Mouse (Mus musculus): ENCODE results near the gene Prdm11. TPM values are rescaled to one million over a fixed set of nuclear protein-coding genes. Genes with fewer than 3 reads are reported as not detected.

The Prdm11 gene
- polyA plus RNA-seq, 1 experiment from 2014 or later = 4.6 TPM

DNA sequence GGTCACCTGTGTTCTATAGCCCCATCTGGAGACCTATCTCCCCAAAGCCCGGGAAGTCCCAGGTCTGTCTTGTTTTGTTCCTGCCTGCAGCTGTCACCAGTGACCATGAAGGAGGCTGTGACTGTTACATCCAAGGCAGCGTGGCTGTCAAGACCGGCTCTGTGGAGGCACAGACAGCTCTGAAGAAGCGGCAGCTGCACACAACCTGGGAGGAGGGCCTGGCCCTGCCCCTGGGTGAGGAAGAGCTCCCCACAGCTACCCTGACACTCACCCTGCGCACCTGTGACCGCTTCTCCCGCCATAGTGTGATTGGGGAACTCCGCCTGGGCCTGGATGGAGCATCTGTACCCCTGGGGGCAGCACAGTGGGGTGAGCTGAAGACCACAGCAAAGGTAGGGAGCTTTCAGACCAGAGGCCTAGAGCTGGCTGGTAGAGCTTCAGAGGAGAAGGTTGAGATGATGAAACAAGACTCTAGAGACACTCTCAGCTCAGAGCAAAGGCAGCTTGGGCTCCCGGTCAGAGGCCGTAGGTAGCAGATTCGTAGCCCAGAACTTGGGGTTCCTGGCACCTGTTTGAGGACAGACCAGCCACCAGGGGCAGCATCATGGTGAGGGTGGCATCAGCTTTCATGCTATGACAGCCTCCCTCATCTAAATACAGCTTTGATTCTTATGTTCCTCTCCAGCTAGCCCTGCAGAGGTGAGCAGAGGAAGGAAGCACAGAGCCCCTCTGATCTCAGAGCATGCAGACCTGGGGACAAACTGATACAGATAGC lies 100.0 kb downstream of the Prdm11 start:
- Histone ChIP-seq H3K4me2 (ENCODE audit: low read depth, low read length) (no peak overlapping the region), H3K4me3 (ENCODE audit: low read depth, low read length) (no peak overlapping the region), H3K27ac (replicated peaks; ENCODE audit: low read depth, low read length) (no peak overlapping the region), H3K36me3 (ENCODE audit: control insufficient read depth, insufficient read depth, low read length) (no peaks in the 10 kb centered on the region), H3K9me3 (ENCODE audit: control insufficient read depth, low read length) (no peaks in the 10 kb centered on the region), H3K27me3 (replicated peaks; ENCODE audit: control insufficient read depth, insufficient read depth, low read length) (no peaks in the 10 kb centered on the region), H3K9ac (ENCODE audit: low read depth, low read length) (no peak overlapping the region), H3K4me1 (ENCODE audit: control insufficient read depth, insufficient read depth, low read length) (peaks cover 6% of the 10 kb centered on the region)
- no peak for DNase-seq (ENCODE audit: low spot score)
- 88% methylated on average over 11 of the region's 11 CpGs for WGBS
- ATAC-seq (ENCODE audit: low read depth) = no peak

DNA sequence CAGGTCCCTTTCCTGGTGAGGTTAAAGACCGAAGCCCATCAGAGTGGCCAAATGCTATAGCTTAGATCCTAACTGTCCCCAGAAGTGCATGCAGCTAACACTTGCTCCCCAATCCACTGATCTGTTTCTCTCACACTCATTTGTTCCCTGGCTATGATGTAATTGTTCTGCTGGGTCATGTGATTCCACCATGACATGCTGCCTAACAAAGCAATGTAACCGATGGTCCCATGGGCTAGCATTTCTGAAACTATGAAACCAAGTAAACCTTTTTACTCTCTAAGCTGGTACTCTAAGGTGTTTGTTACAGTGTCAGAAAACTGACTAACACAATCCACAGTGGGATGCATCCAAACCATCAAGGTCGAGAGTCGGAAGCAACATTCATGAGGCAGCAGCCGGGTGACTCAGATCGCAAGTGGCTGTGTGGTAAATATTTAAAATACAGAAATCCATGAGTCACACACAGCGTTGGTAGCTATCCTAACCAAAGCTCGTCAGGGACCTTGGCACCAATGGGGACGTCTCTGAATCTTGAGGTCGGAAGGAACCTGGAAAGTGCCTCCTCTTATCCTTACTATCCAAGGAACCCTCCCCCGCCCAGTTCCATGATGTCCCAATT lies 100.7 kb downstream of the Prdm11 start:
- Histone ChIP-seq H3K9me3 (ENCODE audit: control insufficient read depth, low read length) (no peaks in the 10 kb centered on the region), H3K27ac (replicated peaks; ENCODE audit: low read depth, low read length) (no peak overlapping the region), H3K4me1 (ENCODE audit: control insufficient read depth, insufficient read depth, low read length) (peaks cover 6% of the 10 kb centered on the region), H3K4me3 (ENCODE audit: low read depth, low read length) (no peak overlapping the region), H3K4me2 (ENCODE audit: low read depth, low read length) (no peak overlapping the region), H3K27me3 (replicated peaks; ENCODE audit: control insufficient read depth, insufficient read depth, low read length) (no peaks in the 10 kb centered on the region), H3K36me3 (ENCODE audit: control insufficient read depth, insufficient read depth, low read length) (no peaks in the 10 kb centered on the region), H3K9ac (ENCODE audit: low read depth, low read length) (no peak overlapping the region)
- ATAC-seq (ENCODE audit: low read depth) = no peak
- WGBS = 90% methylated on average over 11 of the region's 11 CpGs
- no peak for DNase-seq (ENCODE audit: low spot score)

DNA sequence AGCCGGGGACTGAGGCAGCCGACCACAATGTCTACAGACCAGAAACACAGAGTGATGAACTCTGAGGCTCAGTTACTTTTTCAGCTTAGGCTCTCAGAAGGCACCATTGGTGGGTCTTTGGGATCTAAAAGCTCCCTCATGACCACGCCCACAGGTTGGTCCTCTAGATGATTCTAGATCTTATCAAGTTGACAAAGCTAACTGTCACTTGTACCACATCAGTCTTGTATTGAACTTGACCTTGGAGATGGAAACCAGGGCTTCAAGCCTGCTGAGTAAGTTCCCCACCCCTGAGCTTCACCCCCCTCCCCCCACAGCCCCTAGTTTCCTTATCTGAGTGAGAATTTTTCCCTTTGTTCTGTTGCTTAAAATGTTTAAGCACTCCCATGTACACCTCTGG lies 101.6 kb downstream of the Prdm11 start:
- no peaks in the 10 kb centered on the region for H3K9me3 ChIP-seq (ENCODE audit: control insufficient read depth, low read length)
- no peak for ATAC-seq (ENCODE audit: low read depth)

GRCm38 (mm10) chr2:92943406-92943805 lies 102.6 kb downstream of the Prdm11 start:
- peaks cover 6% of the 10 kb centered on the region for H3K4me1 ChIP-seq (ENCODE audit: control insufficient read depth, insufficient read depth, low read length)
- no peaks in the 10 kb centered on the region for H3K27me3 ChIP-seq (replicated peaks; ENCODE audit: control insufficient read depth, insufficient read depth, low read length)
- no peak for DNase-seq (ENCODE audit: low spot score)
- 80% methylated on average over 3 of the region's 3 CpGs for WGBS
- no peak overlapping the region for H3K9ac ChIP-seq (ENCODE audit: low read depth, low read length)
- H3K36me3 ChIP-seq (ENCODE audit: control insufficient read depth, insufficient read depth, low read length) = no peaks in the 10 kb centered on the region
- H3K4me3 ChIP-seq (ENCODE audit: low read depth, low read length) = no peak overlapping the region
- H3K4me2 ChIP-seq (ENCODE audit: low read depth, low read length) = no peak overlapping the region
- no peaks in the 10 kb centered on the region for H3K9me3 ChIP-seq (ENCODE audit: control insufficient read depth, low read length)
- H3K27ac ChIP-seq (replicated peaks; ENCODE audit: low read depth, low read length) = no peak overlapping the region
- ATAC-seq (ENCODE audit: low read depth) = no peak

More for the DNA sequence above, 101.6 kb downstream of the Prdm11 start:
- no peaks in the 10 kb centered on the region for H3K36me3 ChIP-seq (ENCODE audit: control insufficient read depth, insufficient read depth, low read length)
- DNase-seq (ENCODE audit: low spot score) = no peak
- H3K27ac ChIP-seq (replicated peaks; ENCODE audit: low read depth, low read length) = no peak overlapping the region
- no peak overlapping the region for H3K9ac ChIP-seq (ENCODE audit: low read depth, low read length)
- H3K4me3 ChIP-seq (ENCODE audit: low read depth, low read length) = no peak overlapping the region
- H3K4me2 ChIP-seq (ENCODE audit: low read depth, low read length) = no peak overlapping the region
- no peaks in the 10 kb centered on the region for H3K27me3 ChIP-seq (replicated peaks; ENCODE audit: control insufficient read depth, insufficient read depth, low read length)
- peaks cover 6% of the 10 kb centered on the region for H3K4me1 ChIP-seq (ENCODE audit: control insufficient read depth, insufficient read depth, low read length)
- 85% methylated on average over 3 of the region's 3 CpGs for WGBS

DNA sequence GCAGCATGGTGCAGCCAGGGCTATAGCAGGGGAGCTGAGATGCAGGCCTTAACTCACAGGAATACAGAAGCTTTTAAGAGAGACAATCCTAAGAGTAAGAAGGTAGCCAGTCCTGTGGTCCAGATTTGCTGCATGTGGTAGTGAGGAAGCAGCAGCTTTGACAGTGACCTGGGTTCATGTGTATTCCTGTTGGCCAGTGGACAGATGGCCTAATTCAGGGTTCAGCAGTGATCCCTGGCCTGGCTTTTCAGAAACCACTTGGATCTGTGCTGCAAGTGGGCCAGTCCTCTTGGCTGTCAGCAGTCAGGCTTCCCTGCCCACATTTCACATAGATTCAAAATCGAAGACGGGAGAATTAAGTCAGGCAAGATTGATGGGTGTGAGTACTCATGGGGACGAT lies 104.5 kb downstream of the Prdm11 start:
- no peak overlapping the region for H3K27ac ChIP-seq (replicated peaks; ENCODE audit: low read depth, low read length)
- no peaks in the 10 kb centered on the region for H3K27me3 ChIP-seq (replicated peaks; ENCODE audit: control insufficient read depth, insufficient read depth, low read length)
- DNase-seq (ENCODE audit: low spot score) = no peak
- WGBS = 75% methylated on average over 3 of the region's 3 CpGs
- H3K9ac ChIP-seq (ENCODE audit: low read depth, low read length) = no peak overlapping the region
- no peaks in the 10 kb centered on the region for H3K4me1 ChIP-seq (ENCODE audit: control insufficient read depth, insufficient read depth, low read length)
- no peak for ATAC-seq (ENCODE audit: low read depth)
- no peak overlapping the region for H3K4me3 ChIP-seq (ENCODE audit: low read depth, low read length)
- no peaks in the 10 kb centered on the region for H3K9me3 ChIP-seq (ENCODE audit: control insufficient read depth, low read length)
- H3K36me3 ChIP-seq (ENCODE audit: control insufficient read depth, insufficient read depth, low read length) = no peaks in the 10 kb centered on the region
- no peak overlapping the region for H3K4me2 ChIP-seq (ENCODE audit: low read depth, low read length)

DNA sequence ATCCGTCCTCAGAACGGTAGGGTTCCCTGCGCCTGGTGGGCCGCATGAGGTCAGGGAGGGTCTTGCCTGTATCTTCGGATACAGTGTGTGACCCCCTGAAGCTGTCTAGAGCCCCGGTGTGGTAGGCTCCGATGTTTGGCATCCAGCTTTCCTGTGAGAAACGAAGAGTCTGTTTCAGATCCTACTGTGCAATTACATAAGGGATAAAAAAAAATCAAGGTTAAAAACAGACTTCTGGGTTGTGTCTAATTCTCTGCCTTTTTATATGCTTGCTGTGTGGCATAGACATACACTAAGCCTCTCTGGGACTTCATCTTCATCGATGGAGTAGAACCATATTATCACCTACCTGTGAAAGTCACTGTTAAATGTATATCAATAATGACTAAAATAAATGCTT lies 105.0 kb downstream of the Prdm11 start:
- Histone ChIP-seq H3K36me3 (ENCODE audit: control insufficient read depth, insufficient read depth, low read length) (no peaks in the 10 kb centered on the region), H3K4me2 (ENCODE audit: low read depth, low read length) (no peak overlapping the region), H3K4me1 (ENCODE audit: control insufficient read depth, insufficient read depth, low read length) (no peaks in the 10 kb centered on the region), H3K9me3 (ENCODE audit: control insufficient read depth, low read length) (no peaks in the 10 kb centered on the region), H3K27ac (replicated peaks; ENCODE audit: low read depth, low read length) (no peak overlapping the region), H3K9ac (ENCODE audit: low read depth, low read length) (no peak overlapping the region), H3K4me3 (ENCODE audit: low read depth, low read length) (no peak overlapping the region), H3K27me3 (replicated peaks; ENCODE audit: control insufficient read depth, insufficient read depth, low read length) (no peaks in the 10 kb centered on the region)
- WGBS = 78% methylated on average over 9 of the region's 9 CpGs
- no peak for ATAC-seq (ENCODE audit: low read depth)
- DNase-seq (ENCODE audit: low spot score) = no peak

DNA sequence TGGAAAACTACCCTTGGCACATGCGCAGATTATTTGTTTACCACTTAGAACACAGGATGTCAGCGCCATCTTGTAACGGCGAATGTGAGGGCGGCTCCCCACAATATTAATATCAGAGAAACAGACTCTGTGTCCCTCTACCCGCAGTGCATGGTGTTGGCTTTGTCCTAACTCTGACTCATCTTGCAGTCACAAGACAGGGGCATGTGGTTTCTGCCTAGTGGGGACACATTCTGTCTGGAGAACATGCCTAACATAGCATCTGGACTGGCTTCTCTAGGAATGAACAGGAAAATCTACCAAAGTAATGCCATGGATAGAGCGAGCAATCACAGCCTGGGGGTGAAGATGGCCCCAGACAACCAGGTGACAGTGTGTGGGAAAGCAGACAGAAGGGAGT lies 107.1 kb downstream of the Prdm11 start:
- no peak overlapping the region for H3K9ac ChIP-seq (ENCODE audit: low read depth, low read length)
- DNase-seq (ENCODE audit: low spot score) = no peak
- H3K4me2 ChIP-seq (ENCODE audit: low read depth, low read length) = no peak overlapping the region
- ATAC-seq (ENCODE audit: low read depth) = no peak
- H3K4me3 ChIP-seq (ENCODE audit: low read depth, low read length) = no peak overlapping the region
- H3K27me3 ChIP-seq (replicated peaks; ENCODE audit: control insufficient read depth, insufficient read depth, low read length) = no peaks in the 10 kb centered on the region
- H3K9me3 ChIP-seq (ENCODE audit: control insufficient read depth, low read length) = no peaks in the 10 kb centered on the region
- no peak overlapping the region for H3K27ac ChIP-seq (replicated peaks; ENCODE audit: low read depth, low read length)
- WGBS = 97% methylated on average over 6 of the region's 7 CpGs
- peaks cover 6% of the 10 kb centered on the region for H3K4me1 ChIP-seq (ENCODE audit: control insufficient read depth, insufficient read depth, low read length)
- H3K36me3 ChIP-seq (ENCODE audit: control insufficient read depth, insufficient read depth, low read length) = no peaks in the 10 kb centered on the region

DNA sequence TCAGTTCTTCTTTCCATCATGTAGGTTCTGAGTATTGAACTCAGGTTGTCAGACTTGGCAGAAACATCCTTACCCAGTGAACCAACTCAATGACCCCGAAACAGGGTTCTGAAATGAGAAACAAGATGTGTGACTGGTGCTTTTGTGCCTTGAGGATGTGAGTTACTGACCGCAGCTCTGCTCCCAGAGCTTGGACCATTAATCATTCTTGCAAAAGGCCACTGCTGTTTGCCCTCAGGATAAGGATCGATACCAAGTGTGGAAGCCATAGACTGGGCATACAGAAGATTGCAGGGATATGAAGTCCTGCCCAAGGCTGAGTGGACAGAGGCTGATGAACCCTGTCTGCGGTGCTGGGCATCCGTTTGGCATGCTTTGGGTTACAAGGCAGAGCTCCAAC lies 107.9 kb downstream of the Prdm11 start:
- ATAC-seq (ENCODE audit: low read depth) (no peak), DNase-seq (ENCODE audit: low spot score) (no peak)
- peaks cover 6% of the 10 kb centered on the region for H3K4me1 ChIP-seq (ENCODE audit: control insufficient read depth, insufficient read depth, low read length)
- no peaks in the 10 kb centered on the region for H3K9me3 ChIP-seq (ENCODE audit: control insufficient read depth, low read length)
- 88% methylated on average over 5 of the region's 5 CpGs for WGBS
- H3K27me3 ChIP-seq (replicated peaks; ENCODE audit: control insufficient read depth, insufficient read depth, low read length) = no peaks in the 10 kb centered on the region
- H3K27ac ChIP-seq (replicated peaks; ENCODE audit: low read depth, low read length) = no peak overlapping the region
- H3K4me3 ChIP-seq (ENCODE audit: low read depth, low read length) = no peak overlapping the region
- no peaks in the 10 kb centered on the region for H3K36me3 ChIP-seq (ENCODE audit: control insufficient read depth, insufficient read depth, low read length)
- H3K4me2 ChIP-seq (ENCODE audit: low read depth, low read length) = no peak overlapping the region
- no peak overlapping the region for H3K9ac ChIP-seq (ENCODE audit: low read depth, low read length)

GRCm38 (mm10) chr2:92935483-92935882 lies 110.5 kb downstream of the Prdm11 start:
- ATAC-seq (ENCODE audit: low read depth) (no peak), DNase-seq (ENCODE audit: low spot score) (no peak)
- 65% methylated on average over 3 of the region's 3 CpGs for WGBS
- Histone ChIP-seq H3K4me2 (ENCODE audit: low read depth, low read length) (no peak overlapping the region), H3K27ac (replicated peaks; ENCODE audit: low read depth, low read length) (no peak overlapping the region), H3K27me3 (replicated peaks; ENCODE audit: control insufficient read depth, insufficient read depth, low read length) (no peaks in the 10 kb centered on the region), H3K4me3 (ENCODE audit: low read depth, low read length) (no peak overlapping the region), H3K36me3 (ENCODE audit: control insufficient read depth, insufficient read depth, low read length) (no peaks in the 10 kb centered on the region), H3K9me3 (ENCODE audit: control insufficient read depth, low read length) (no peaks in the 10 kb centered on the region), H3K9ac (ENCODE audit: low read depth, low read length) (no peak overlapping the region), H3K4me1 (ENCODE audit: control insufficient read depth, insufficient read depth, low read length) (peaks cover 6% of the 10 kb centered on the region)
